Mouse (Mus musculus) myocyte (in vitro differentiated cells): ENCODE measurements at regions not wholly inside any gene's neighbourhood (a gene's known extent, or its start where the extent isn't known, plus 50 kb on each side); places are given as distances from the start of the nearest gene placed in this dataset.

Source experiments
- H3K27me3 ChIP-seq: one replicate; pipeline ENCODE4 v1.6.1; 2011; ENCODE audit not compliant: control insufficient read depth, insufficient read depth, insufficient read length
- H3K36me3 ChIP-seq: one replicate; pipeline ENCODE4 v1.6.1; 2011; ENCODE audit not compliant: control insufficient read depth, insufficient read depth
- H3K4me2 ChIP-seq: one replicate; pipeline ENCODE4 v1.6.1; 2011; ENCODE audit warnings: low read depth, control low read depth
- H3K4me3 ChIP-seq: one replicate; pipeline ENCODE4 v1.5.1; 2011; ENCODE audit warnings: mild to moderate bottlenecking, control low read depth, moderate library complexity
- H3K79me2 ChIP-seq: one replicate; pipeline ENCODE4 v1.6.1; 2011; ENCODE audit not compliant: control insufficient read depth, insufficient read depth
- H3ac ChIP-seq: one replicate; pipeline ENCODE4 v1.6.1; 2011; ENCODE audit not compliant: control insufficient read depth, insufficient read length
- CEBPB ChIP-seq: IDR thresholded peaks from 2 replicates; pipeline ENCODE4 v1.6.1; 2011; ENCODE audit warnings: mild to moderate bottlenecking, moderate library complexity; ENCODE audit not compliant: poor library complexity, insufficient read depth, severe bottlenecking
- E2F4 ChIP-seq: IDR thresholded peaks from one replicate; pipeline ENCODE4 v1.6.1; 2011; ENCODE audit warnings: mild to moderate bottlenecking, control low read depth, moderate library complexity; ENCODE audit not compliant: insufficient read depth
- MAX ChIP-seq: IDR thresholded peaks from one replicate; pipeline ENCODE4 v1.6.1; 2011; ENCODE audit warnings: low read depth, mild to moderate bottlenecking, control low read depth
- MYOD1 ChIP-seq, 3 experiments: IDR thresholded peaks; one replicate each; pipeline ENCODE4 v1.6.1; 2011; ENCODE audit warnings: control low read depth in 2 of 3, low read depth in 2 of 3, mild to moderate bottlenecking in 2 of 3, moderate library complexity in 1 of 3; ENCODE audit not compliant: insufficient read length in 2 of 3, control insufficient read depth in 1 of 3
- MYOG ChIP-seq, 3 experiments: IDR thresholded peaks; one replicate each; pipeline ENCODE4 v1.6.1; 2011; ENCODE audit warnings: control low read depth in 2 of 3, low read depth in 2 of 3, mild to moderate bottlenecking in 2 of 3; ENCODE audit not compliant: insufficient read length in 2 of 3, control insufficient read depth in 1 of 3, insufficient read depth in 1 of 3
- POLR2A ChIP-seq: IDR thresholded peaks from one replicate; pipeline ENCODE4 v1.6.1; 2011; ENCODE audit warnings: low read depth, mild to moderate bottlenecking, control low read depth, moderate library complexity; ENCODE audit not compliant: insufficient read length
- POLR2AphosphoS2 ChIP-seq: IDR thresholded peaks from one replicate; pipeline ENCODE4 v1.6.1; 2011; ENCODE audit warnings: low read depth, control low read depth; ENCODE audit not compliant: insufficient read length
- REST ChIP-seq: IDR thresholded peaks from one replicate; pipeline ENCODE4 v1.6.1; 2011; ENCODE audit warnings: mild to moderate bottlenecking, control low read depth, moderate library complexity; ENCODE audit not compliant: insufficient read depth, insufficient read length
- SRF ChIP-seq: IDR thresholded peaks from one replicate; pipeline ENCODE4 v1.6.1; 2011; ENCODE audit warnings: low read depth; ENCODE audit not compliant: control insufficient read depth, insufficient read length
- TCF12 ChIP-seq: IDR thresholded peaks from one replicate; pipeline ENCODE4 v1.6.1; 2011; ENCODE audit warnings: mild to moderate bottlenecking, control low read depth; ENCODE audit not compliant: poor library complexity, insufficient read depth, severe bottlenecking
- TCF3 ChIP-seq: IDR thresholded peaks from one replicate; pipeline ENCODE4 v1.6.1; 2011; ENCODE audit warnings: low read depth, control low read depth; ENCODE audit not compliant: insufficient read length
- USF1 ChIP-seq: IDR thresholded peaks from one replicate; pipeline ENCODE4 v1.6.1; 2011; ENCODE audit warnings: low read depth, mild to moderate bottlenecking, control low read depth, moderate library complexity

- no peaks in the 10 kb centered on the region for H3K79me2 ChIP-seq
- H3K4me3 ChIP-seq = no peak overlapping the region
- H3K27me3 ChIP-seq = no peaks in the 10 kb centered on the region
- H3K36me3 ChIP-seq = no peaks in the 10 kb centered on the region
- H3K4me2 ChIP-seq = peak overlapping the region; percentile 47
- no peak overlapping the region for H3ac ChIP-seq
- TF ChIP-seq MYOD1 (IDR thresholded peaks at IDR 0.05; ENCODE audit: control insufficient read depth in 1 of 3, insufficient read length in 2 of 3, low read depth in 2 of 3) (peak; percentile 34 to 94 (median 87)), TCF3 (peak; percentile 96), E2F4 (no peak), POLR2AphosphoS2 (no peak), TCF12 (peak; percentile 64), MYOG (IDR thresholded peaks at IDR 0.05; ENCODE audit: control insufficient read depth in 1 of 3, insufficient read depth in 1 of 3, insufficient read length in 2 of 3, low read depth in 2 of 3) (peak; percentile 66 to 99 (median 98)), USF1 (no peak), MAX (no peak), SRF (no peak)
These were observed 84.4 kb upstream of the Bcl6 start for GRCm38 (mm10) chr16:24073065-24073464.

DNA sequence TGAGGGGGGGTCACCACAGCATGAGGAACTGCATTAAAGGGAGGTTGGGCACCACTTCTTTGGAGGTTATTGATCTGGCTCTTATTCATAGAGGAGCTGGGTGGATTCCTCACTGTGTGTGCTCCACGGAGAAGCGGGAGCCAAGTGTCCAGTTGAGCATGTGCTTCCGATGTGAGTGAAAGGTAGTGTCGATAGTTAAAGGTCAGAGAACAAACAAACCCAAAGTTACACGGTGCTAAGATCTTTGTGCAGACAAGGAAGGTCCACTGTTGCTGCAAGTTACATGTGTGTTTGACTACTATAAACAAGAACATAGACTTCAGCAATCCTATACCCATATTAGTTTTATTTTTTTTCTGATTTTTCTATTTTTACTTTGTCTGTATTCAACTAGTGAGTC, 80.8 kb upstream of the Bcl6 start:
- no peak for TF ChIP-seq POLR2A
- TF ChIP-seq MYOD1 (IDR thresholded peaks at IDR 0.05; ENCODE audit: control insufficient read depth in 1 of 3, insufficient read length in 2 of 3, low read depth in 2 of 3) = no peak
- TF ChIP-seq MAX = no peak
- TF ChIP-seq E2F4 = no peak
- no peak for TF ChIP-seq POLR2AphosphoS2
- TF ChIP-seq TCF12 = no peak
- no peak for TF ChIP-seq USF1
- Histone ChIP-seq H3K79me2 (no peaks in the 10 kb centered on the region), H3K4me3 (no peak overlapping the region), H3ac (no peak overlapping the region), H3K27me3 (no peaks in the 10 kb centered on the region), H3K36me3 (no peaks in the 10 kb centered on the region), H3K4me2 (no peak overlapping the region)

GRCm38 (mm10) chr16:24068250-24068813, 79.7 kb upstream of the Bcl6 start:
- no peak overlapping the region for H3K4me3 ChIP-seq
- TF ChIP-seq USF1 (no peak), MYOD1 (IDR thresholded peaks at IDR 0.05; ENCODE audit: control insufficient read depth in 1 of 3, insufficient read length in 2 of 3, low read depth in 2 of 3) (no peak), SRF (no peak), TCF12 (no peak), POLR2AphosphoS2 (no peak), TCF3 (no peak), CEBPB (no peak), REST (no peak), MAX (no peak), POLR2A (no peak), MYOG (IDR thresholded peaks at IDR 0.05; ENCODE audit: control insufficient read depth in 1 of 3, insufficient read depth in 1 of 3, insufficient read length in 2 of 3, low read depth in 2 of 3) (no peak), E2F4 (no peak)
- H3K4me2 ChIP-seq = no peak overlapping the region
- no peak overlapping the region for H3ac ChIP-seq
- no peaks in the 10 kb centered on the region for H3K79me2 ChIP-seq
- no peaks in the 10 kb centered on the region for H3K36me3 ChIP-seq
- H3K27me3 ChIP-seq = no peaks in the 10 kb centered on the region

- no peaks in the 10 kb centered on the region for H3K36me3 ChIP-seq
- TF ChIP-seq CEBPB (no peak), TCF3 (no peak), MYOD1 (IDR thresholded peaks at IDR 0.05; ENCODE audit: control insufficient read depth in 1 of 3, insufficient read length in 2 of 3, low read depth in 2 of 3) (no peak), REST (no peak), E2F4 (no peak), POLR2A (no peak), USF1 (no peak), POLR2AphosphoS2 (no peak), MAX (no peak), MYOG (IDR thresholded peaks at IDR 0.05; ENCODE audit: control insufficient read depth in 1 of 3, insufficient read depth in 1 of 3, insufficient read length in 2 of 3, low read depth in 2 of 3) (no peak)
These were observed 73.7 kb upstream of the Bcl6 start for GRCm38 (mm10) chr16:24062314-24062713.

DNA sequence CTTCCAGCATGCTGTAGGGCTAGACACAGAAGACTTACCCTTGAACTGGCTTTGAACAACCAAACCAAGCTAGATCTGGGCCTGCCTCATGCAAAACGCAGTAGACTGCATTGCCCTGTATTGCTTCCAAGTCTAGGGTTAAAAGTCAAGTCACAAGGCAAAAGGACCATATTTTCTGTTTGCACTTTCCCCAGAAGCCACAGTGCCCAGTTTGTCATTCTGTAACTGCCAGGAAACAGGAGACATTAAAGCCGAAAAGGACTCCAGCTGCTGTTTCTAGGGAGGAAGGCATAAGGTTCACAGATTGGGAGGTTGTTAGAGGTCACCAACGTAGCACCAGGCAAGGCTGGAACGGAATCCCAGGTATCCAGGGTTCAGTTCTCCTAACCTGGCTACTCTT, 72.8 kb upstream of the Bcl6 start:
- Histone ChIP-seq H3ac (no peak overlapping the region), H3K27me3 (no peaks in the 10 kb centered on the region), H3K4me3 (no peak overlapping the region), H3K79me2 (no peaks in the 10 kb centered on the region), H3K4me2 (no peak overlapping the region), H3K36me3 (no peaks in the 10 kb centered on the region)
- no peak for TF ChIP-seq TCF12
- no peak for TF ChIP-seq MYOG (IDR thresholded peaks at IDR 0.05; ENCODE audit: control insufficient read depth in 1 of 3, insufficient read depth in 1 of 3, insufficient read length in 2 of 3, low read depth in 2 of 3)
- no peak for TF ChIP-seq SRF
- TF ChIP-seq REST = no peak
- no peak for TF ChIP-seq CEBPB
- no peak for TF ChIP-seq USF1
- TF ChIP-seq TCF3 = no peak
- TF ChIP-seq E2F4 = no peak

More at GRCm38 (mm10) chr16:24062314-24062713, 73.7 kb upstream of the Bcl6 start:
- Histone ChIP-seq H3ac (no peak overlapping the region), H3K4me3 (no peak overlapping the region), H3K27me3 (no peaks in the 10 kb centered on the region), H3K4me2 (no peak overlapping the region), H3K79me2 (no peaks in the 10 kb centered on the region)
